Mouse (Mus musculus) right cerebral cortex, postnatal 14 days (tissue): ENCODE results near the gene Tex2.
A peak's percentile ranks its signal among the peaks of the same experiment; 100 is the strongest.

ENCODE experiments used
- DNase-seq: peaks from one replicate; pipeline ENCODE4 v3.0.0; 2022

Tex2 gene

DNA sequence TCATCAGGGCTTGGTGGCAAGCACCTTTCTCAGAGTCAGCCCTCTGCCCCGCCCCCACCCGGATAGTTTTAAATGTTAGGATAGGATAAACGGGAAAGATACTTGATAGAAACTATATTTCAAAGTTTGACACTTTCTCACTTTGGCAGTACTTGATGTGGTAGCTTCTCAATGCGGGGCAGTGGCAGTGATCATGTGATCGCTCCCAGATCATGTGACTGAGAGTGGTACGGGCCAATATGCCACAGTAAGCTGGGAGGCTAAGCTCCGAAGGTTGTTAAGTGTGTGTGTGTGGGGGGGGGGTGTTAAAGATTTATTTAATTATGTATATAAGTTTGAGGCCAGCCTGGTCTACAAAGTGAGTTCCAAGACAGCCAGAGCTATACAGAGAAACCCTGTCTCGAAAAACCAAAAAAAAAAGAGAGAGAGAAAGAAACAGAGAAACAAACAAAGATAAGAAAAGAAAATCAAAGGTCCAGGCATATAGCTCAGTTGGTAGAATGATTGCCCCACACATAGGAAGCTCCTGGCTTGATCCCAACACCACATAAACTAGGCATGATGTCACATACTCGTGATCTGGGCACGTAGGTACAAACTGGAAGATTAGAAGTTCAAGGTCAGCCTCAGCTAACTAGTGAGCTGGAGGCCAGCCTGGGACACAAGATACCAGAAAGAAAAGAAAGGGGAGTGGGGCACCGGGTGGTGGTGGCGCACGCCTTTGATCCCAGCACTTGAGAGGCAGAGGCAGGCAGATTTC lies 4.8 kb upstream of the Tex2 start:
- no peak for DNase-seq

- no peak for DNase-seq
Observed at GRCm38 (mm10) chr11:106615561-106615960, 2.3 kb upstream of the Tex2 start.

DNA sequence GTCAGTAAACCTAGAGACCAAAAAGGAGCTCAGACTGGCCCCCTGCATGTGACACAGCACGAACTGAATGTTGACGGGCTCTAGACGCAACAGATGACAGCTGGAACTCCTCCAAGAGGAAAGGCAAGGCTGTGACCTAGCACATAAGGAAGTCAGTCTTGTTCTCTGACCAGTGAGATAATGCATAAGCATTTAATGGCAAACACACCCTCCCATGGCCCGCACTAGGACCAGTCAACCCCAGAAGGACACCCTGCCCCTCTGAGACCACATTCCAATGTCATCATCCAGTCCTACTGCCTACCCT lies 1.1 kb upstream of the Tex2 start:
- no peak for DNase-seq

- DNase-seq = no peak
Observed at GRCm38 (mm10) chr11:106613638-106614338, 565 bp upstream of the Tex2 start.

- DNase-seq = peak; percentile 38
Observed at GRCm38 (mm10) chr11:106612209-106612960, 838 bp downstream of the Tex2 start.

DNA sequence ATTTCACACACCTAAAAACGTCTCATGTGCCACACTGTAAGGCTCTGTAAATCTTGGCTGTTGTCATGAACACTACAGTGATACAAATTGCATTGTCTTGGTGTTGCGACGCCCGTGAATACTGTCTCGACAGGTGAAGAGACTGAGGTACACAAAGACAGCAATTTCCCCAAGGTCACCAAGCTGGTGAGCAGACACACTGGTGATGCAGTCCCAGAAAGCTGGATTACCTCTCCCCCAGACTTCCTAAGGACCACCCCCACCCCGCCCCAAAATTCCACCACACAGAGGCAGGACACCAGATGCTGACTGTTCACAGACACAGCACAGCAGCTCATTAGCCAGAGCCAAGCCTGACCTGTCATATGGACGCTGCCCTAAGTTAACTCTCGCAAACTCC lies 3.5 kb downstream of the Tex2 start:
- DNase-seq = no peak

GRCm38 (mm10) chr11:106607316-106607715 lies 5.9 kb downstream of the Tex2 start:
- no peak for DNase-seq

DNA sequence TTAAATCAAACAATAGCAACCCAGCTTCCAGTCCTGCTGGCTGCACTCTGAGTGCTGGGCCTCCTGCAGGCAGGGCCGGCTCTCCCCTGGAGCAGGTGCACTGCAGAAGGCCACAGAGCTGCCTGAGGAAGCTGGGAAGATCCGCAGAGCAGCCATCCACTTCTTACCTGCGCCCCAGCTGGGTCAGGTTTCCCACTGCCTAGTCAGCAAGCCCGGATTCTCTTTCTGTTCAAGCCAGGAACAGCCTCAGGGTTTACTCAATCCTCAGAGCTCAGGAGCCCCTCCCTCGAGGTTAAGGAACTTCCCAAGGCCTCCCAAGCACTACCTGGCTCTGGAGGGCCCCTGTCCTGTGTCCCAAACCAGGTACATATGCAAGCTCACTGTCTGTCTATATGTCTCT lies 7.2 kb downstream of the Tex2 start:
- DNase-seq = no peak

DNA sequence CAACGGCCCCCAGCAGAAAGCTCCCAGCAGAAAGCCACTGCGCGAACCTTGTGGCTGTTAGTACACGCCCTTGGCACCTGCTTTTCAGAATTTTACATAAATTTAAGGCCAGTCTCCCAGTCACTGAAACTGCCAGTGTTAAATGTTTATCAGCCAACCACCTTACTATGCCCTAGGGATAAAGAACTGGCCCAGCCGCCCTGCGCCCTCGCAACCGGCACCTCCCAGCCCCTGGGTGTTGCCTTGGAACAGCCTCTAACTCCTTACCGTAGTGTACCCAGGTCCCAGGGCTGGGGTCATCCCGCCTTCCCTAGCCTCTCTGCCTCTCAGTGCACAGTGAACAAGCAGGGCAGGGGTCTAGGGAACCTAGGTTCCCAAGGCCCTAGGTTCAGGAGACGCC lies 10.0 kb downstream of the Tex2 start:
- no peak for DNase-seq

DNA sequence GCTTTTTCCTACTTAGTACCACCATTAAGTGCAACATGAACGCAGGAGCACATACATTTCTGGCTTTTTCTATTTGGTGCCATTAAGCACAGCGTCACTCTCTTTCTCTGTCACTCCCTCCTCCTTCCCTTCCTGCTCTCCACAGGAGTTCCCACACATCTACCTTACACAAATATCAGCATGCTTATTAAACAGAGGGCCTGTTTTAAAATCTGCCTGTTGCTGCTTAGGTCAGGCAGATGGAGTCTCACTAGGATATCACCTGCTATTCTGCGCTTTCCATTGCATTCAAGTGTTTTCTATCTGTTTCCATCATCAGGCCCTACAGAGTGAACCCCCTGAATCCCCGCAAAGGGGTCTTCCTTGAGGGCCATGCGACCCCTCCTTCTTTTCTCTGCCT lies 13.1 kb downstream of the Tex2 start:
- DNase-seq = no peak

DNA sequence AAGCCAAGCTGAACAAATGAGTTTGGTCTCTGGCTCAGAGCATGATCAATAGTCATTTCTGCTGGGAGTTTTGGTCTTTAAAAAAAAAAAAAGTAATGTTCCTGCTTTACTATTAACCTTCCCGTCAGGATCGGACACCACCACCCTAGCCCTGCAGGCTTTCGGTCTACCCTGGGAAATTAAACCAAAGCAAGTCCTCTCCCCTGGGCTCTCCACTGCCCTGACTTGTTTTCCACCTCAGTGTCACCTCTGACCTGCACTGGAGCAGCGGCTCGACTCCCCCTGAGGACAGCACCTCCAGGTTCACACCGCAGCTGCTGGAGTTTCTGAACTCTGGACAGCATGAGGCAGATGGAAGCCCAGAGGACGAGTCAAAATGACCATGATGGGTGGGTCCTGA lies 13.9 kb downstream of the Tex2 start:
- no peak for DNase-seq

- no peak for DNase-seq
Observed at GRCm38 (mm10) chr11:106598339-106598738, 14.9 kb downstream of the Tex2 start.

GRCm38 (mm10) chr11:106597737-106598330 lies 15.4 kb downstream of the Tex2 start:
- no peak for DNase-seq

GRCm38 (mm10) chr11:106591183-106591582 lies 22.0 kb downstream of the Tex2 start:
- DNase-seq = no peak

DNA sequence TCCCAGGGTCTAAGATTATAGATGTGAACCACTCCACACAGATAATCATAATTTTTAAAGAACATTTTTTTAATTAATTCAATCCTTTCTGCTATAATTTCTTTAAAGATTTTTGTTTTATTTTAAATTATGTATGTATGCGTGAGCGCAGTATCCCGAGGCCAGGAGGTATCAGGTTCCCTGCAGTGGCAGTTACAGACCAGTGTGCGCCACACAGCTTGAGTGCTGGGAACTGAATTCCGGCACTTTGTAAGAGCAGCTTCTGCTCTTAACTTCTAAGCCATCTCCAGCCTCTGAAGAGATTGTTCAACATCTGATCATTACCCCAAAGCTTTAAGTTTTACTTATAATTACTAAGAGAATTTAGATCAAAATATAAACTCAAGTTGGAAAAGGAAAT lies 23.1 kb downstream of the Tex2 start:
- no peak for DNase-seq

DNA sequence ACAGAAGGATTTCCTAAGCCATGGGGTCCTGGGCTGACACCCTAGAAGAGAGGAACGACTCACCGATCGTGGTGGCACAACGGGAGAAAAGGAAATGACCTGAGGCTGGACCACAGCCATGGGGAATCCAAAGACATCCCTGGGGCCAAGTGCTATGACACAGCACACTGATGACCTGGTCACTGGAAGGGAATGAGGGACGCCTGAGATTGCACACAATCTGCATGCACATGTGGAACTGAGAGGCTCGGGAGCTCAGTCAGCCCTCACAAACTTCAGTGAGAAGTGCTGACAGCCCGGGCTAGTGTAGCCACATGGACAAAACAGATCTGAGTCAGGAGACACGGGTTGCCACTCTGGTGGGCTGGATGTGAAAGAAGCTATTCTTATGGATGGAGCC lies 24.4 kb downstream of the Tex2 start:
- no peak for DNase-seq

DNA sequence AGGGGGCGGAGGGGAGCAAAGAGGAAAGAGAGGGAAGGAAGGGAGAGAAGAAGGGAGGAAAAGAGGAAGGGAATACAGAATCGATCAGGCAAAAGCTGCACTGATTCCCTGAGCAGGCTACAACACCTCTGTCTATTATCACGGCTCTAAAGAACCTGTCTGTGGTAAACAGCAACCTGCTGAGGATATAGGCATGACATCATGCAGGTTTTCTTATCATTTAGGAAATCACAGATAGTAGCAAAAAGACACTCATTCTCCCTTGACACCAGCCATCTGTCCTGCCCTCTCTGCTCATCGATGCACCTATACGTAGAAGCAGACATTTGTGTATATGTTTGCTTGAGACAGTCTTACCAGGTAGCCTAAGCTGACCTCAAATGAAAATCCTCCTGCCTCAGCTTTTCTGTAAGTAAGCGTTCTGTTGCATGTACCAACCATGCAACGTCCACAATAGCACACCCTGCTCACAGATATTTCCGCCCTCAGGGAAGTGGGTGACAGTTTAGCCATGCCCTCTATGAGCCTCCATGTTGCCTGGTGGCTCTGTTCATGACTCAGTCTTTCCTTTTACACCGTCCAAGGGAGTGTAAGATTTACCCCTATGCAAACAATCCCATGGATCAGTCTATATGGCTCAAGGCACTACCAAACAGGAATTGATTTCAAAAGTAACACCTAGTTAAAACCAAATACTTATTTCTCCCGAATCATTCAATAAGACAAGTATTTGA lies 25.3 kb downstream of the Tex2 start:
- DNase-seq = no peak

DNA sequence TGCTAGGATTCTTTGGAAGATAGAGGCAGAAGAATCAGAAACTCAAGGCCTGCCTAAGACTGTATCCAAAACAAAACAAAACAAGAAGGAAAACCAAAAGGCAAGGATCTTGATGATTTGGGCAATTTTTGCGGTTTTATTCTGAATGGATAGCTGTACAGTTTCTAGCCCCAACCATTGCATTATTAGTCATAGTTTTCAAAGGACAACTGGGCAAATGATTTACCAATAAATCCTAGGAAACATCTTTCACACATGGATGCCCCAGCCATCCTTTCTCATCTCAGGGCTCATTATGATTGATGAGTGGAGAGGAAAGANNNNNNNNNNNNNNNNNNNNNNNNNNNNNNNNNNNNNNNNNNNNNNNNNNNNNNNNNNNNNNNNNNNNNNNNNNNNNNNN lies 29.4 kb downstream of the Tex2 start:
- DNase-seq = no peak

- no peak for DNase-seq
Observed at GRCm38 (mm10) chr11:106581357-106581756, 31.9 kb downstream of the Tex2 start.

DNA sequence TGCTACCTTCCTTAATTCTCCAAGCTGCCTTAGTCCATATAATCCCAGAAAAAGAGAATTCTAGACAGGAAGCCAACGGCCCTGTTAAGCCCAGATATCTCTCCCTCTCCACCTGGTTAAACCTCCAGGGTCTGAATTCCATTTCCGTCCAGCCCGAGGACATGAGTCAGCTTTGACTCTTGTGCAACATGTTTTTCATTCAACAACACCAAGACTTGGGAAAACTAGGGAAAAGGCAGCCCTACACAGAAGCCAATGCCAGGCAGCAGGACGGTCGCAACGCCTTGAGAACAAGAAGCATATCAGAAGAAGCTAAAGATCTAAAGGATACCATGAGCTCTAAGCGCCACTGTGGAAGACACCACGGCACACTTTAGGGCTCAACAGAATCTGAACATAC lies 32.8 kb downstream of the Tex2 start:
- DNase-seq = no peak

DNA sequence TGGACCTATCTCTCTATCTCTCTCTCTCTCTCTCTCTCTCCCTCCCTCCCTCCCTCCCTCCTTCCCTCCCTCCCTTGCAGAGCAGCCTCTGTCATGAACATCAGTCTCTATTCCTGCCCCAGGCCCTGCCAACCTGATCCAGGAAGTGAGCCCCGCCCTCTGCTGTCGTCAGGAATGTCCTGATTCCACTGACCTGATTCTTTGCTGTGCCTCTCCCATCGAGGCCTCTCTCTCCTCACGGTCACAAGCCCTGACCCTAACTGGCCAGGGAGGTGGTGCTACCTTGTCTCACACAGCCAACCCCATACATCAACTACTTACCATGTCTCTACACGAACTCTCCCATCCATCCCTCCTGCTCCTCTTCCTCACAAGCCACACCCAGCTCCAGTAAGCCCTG lies 33.3 kb downstream of the Tex2 start:
- DNase-seq = no peak

DNA sequence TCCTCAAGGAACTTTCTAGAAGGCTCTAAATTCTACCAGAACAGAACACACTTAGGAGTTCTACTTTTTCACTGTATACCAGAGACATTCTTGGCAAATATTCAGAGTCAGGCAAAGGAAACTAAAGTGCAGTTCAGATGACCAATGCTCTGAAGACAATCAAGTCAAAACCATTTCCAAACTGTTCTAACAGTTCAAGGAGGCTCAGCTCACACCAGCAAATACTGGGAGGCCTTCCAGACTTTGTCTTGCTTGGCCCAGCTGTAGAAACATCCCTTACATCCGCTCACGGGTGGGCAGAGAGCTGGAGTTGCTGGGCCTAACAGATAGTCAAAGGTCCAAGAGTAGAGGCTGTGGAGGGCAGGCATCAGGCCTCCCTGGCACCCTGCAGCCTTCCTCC lies 34.1 kb downstream of the Tex2 start:
- DNase-seq = no peak
